Mouse (Mus musculus): ENCODE results near the gene Lpin2. TPM values are rescaled to one million over a fixed set of nuclear protein-coding genes. Genes with fewer than 3 reads are reported as not detected.

Gene Lpin2
- total RNA-seq, 4 experiments from 2014 or later: 43.3 to 68.5 (median 55.2) TPM

DNA sequence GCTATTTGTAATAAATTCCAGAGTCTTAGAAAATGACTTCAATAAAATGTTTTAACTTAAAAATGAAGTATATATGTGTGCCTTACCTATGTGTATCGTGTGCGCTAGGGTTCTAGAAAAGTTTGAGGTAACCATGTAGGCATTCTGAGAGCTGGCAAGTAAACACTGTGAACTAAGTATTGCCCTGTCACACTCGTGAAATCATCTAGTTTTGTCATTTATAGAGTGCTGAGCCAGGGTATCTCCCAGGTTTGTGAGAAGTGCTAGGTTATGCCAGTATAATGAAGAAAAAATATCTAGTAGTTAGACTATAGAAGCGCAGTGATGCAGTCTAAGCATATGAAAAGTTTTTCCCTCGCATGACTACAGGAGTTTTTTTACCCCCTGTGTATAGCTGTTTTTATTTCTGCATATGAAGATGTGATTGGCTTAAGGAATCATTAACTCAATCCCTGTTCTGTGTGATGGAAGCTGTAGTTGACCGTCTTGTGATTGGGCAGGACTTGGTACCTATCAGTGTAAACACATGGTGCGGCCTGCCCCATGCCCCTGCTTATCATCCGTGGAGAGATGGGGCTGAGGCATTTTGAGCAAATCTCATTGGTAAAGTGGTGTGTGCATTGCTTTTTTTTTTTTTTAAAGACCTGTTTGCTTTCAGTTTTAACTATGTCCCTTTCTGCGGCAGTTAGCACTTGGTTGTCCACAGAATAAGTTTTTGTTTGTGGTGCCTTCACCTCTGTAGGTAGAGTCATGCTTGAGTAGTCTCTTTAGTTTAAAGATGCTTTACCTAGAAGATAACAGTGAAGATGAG, 21.8 kb downstream of the Lpin2 start:
- DNase-seq: no peak

DNA sequence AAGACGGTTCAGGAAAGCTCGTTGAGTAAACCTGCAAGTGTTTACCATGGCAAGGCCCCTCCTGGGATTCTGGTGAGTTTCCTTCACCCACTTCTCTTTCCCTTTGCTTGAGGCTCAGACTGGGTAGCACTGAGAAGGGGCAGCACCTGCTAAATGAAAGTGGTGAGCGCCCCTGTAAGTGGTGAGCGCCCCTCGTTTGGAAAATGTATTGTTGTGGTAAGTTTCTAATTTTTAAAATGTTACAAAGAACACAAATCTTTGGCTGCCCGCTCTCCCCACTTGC, 22.4 kb downstream of the Lpin2 start:
- DNase-seq: no peak

DNA sequence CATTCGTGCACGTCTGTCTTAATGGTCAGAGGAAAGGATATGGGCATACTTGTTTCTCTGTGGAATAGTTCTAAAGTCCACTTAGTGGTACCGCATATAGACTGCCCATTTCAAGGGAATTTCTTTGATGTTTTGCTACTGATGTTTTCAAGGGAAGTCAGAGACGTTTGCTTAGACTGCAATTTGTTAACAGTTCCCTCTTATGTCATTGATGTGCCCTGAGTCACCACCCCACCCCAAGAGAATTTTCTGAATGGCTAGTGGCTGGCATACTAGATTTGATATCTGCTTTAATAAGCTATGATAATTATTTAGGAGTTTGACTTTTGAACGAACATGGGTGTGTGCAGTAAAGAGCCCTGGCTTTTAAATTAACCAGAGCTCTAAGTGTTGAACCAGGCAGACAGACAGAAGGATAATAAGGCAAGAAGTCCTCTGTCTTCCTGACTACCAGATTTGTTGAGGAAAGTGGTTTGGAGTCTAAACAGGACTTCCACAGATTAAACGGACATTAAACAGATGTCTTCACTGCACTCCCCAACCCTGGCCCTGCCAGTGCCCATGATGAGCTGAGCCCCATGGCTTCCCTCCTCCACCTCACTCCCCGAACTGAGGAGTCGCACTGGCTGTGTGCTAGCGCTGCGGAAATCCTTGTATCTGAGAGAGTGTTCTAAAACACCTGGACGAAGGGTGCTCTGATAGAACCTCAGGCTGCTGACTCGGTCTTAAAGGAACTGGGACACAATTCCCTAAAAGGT, 24.0 kb downstream of the Lpin2 start:
- no peak for DNase-seq

GRCm38 (mm10) chr17:71207268-71207667, 24.9 kb downstream of the Lpin2 start:
- no peak for DNase-seq

DNA sequence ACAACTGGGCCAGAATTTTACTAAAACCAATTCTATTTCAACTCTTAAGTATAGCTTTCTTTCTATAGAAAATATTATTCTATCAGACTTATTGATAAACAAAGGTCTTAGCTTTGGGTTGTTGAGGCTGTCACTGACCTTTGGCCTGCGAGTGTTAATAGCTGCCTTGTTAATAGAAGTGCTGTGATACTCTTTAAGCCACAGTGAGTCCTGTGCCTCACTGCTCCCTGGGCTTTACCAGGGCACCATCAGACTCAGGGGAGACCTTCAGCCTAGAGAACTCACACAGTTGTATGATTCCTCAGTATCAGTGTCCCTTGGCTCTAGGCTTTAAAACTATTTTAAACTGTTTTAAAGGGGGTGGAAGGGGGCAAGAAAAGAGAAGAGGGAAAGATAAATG, 26.0 kb downstream of the Lpin2 start:
- DNase-seq: no peak

GRCm38 (mm10) chr17:71208921-71209320, 26.6 kb downstream of the Lpin2 start:
- no peak for DNase-seq

- no peak for DNase-seq
These were observed 27.6 kb downstream of the Lpin2 start for GRCm38 (mm10) chr17:71209936-71210335.

- no peak for DNase-seq
These were observed 29.7 kb downstream of the Lpin2 start for GRCm38 (mm10) chr17:71211962-71212646.

DNA sequence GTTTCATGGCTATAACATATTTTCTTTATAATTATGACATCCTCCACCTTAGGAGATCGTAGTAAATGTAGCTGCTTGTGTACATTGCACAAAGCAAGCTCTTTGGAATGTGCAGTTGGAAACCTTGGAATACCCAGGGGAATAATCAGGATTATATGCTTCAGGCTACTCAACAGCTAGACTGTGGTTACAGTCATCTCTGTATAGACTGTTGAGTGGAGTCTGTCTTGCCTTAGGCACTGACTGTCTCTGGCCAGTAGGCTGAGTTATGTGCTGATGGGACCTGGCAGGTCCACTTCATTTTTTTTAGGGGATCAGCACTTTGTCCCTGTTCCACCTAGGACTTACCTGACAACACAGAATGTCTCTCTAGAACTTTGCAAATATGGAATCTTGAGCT, 31.3 kb downstream of the Lpin2 start:
- no peak for DNase-seq

DNA sequence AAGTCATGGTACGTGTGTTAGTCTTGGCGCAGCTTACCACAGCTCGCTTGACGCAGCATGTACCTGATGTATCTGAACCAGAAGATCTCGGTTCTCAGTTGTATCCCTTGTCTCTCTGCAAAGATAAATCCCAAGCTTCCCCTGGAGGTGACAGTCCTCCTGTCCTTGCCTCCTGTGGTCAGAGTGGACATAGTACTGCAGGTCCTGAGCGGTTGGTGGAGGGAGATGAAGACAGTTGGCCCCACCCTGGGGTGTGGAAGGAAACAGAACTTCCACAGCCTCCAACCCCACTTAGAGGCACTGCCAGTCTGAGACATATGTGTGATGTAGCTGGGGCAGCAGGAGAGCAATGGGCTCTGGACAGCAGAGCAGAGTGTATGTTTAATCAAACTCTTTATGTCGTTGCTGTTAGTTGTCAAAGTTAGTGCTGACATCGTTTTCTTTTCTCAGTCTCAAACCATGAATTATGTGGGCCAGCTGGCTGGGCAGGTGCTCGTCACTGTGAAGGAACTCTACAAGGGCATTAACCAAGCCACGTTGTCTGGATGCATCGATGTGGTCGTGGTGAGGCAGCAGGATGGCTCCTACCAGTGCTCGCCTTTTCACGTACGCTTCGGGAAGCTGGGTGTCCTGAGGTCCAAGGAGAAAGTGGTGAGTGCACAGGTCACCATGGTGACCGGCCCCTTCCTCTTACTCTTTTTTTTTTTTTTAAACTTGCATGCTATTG, 32.3 kb downstream of the Lpin2 start:
- DNase-seq: no peak

GRCm38 (mm10) chr17:71215241-71215839, 33.0 kb downstream of the Lpin2 start:
- no peak for DNase-seq

GRCm38 (mm10) chr17:71216263-71216662, 33.9 kb downstream of the Lpin2 start:
- no peak for DNase-seq

DNA sequence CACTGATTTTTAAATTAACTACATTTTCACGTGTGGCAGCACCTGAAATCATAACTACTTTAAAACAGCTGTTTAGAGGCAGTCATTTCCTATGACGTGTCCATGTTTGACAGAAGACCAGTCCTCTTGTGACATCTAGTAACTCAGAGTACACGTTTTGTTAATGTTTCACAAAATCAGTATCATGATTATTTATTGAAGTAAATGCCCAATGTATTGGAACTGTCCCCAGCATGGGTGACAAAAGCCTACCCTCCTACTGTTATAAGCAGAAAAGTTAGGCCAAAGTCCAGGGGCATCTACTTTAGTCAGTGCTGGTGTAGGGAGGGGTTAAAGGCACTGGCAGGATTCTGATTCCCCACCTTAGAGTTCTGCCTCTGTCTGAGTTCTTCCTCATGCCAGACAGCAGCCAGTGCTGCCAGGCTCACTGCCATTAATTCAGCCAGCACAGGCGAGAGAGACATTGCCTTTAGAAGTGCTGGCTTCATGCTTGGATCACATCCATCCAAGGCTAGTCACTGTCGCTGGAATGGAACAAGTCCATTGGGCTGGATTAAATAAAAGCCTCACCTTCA, 34.8 kb downstream of the Lpin2 start:
- DNase-seq: no peak

- no peak for DNase-seq
These were observed 39.0 kb downstream of the Lpin2 start for GRCm38 (mm10) chr17:71221383-71221782.

DNA sequence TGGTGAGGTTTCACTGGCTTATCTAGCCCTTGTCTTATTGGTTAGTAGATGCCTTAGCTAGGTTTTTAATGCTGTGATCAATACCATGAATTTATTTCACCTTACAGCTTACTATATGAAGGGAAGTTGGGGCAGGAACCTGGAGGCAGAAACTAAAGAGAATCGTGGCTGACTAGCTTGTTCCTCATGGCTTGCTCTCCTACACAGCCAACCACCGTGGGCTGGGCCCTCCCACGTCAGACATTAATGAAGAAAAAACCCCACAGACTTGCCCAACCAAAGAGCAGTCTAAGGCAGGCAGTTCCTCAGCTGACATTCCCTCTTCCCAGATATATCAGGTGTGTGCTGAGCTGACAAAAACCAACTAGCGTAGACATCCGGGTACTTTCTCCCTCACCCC, 41.3 kb downstream of the Lpin2 start:
- no peak for DNase-seq

- peak; percentile 58 for DNase-seq
These were observed 42.2 kb downstream of the Lpin2 start for GRCm38 (mm10) chr17:71224521-71224920.

DNA sequence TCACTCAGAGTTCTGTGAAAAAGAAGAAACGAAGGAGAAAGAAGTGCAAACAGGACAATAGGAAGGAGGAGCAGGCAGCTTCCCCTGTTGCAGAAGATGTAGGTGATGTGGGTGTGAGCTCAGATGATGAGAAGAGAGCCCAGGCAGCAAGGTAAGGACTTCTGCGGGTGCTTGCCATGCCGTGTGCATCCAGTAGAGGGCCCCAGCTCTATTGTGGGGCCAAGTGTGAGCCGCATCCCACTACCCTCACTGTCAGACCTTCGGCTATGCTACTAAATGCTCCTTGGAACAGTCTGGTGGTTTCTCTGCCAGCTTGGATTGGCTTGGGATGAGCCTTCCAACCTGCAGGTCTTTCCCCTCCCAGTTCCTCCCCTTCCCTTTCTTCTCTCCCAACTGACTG, 42.7 kb downstream of the Lpin2 start:
- DNase-seq: no peak

DNA sequence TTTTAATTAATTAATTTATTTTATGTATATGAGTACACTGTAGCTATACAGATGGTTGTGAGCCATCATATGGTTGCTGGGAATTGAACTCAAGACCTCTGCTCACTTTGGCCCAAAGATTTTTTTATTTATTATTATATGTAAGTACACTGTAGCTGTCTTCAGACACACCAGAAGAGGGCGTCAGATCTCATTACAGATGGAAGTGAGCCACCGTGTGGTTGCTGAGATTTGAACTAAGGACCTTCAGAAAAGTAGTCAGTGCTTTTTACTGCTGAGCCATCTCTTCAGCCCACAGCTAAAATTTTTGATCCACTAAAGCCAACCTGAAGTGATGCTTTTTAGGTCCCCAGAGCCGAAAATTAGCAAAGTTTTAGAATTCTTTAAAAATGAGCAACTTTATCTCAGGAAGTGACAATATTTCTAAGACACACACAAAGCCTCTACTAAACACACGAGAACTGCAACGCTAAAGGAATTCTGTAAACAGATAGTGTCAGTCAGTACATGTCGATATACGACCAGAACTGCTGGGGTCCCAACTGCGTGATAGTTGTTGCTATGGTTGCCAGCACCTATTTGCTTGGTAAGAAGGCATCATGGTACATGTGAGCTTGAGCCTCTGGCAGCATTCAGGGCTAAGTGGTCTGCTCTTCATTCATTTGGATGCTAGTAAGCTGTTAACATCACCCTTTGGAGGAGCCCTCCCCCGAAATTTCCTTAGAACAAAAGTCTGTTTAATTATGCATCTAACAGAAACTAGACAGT, 45.0 kb downstream of the Lpin2 start:
- no peak for DNase-seq

- DNase-seq: no peak
These were observed 46.3 kb downstream of the Lpin2 start for GRCm38 (mm10) chr17:71228651-71229050.

- DNase-seq: no peak
These were observed 47.8 kb downstream of the Lpin2 start for GRCm38 (mm10) chr17:71230108-71230709.

- DNase-seq: no peak
These were observed 49.6 kb downstream of the Lpin2 start for GRCm38 (mm10) chr17:71231998-71232397.
